Mouse (Mus musculus) lung, adult 2 months (tissue): ENCODE measurements at regions not wholly inside any gene's neighbourhood (a gene's known extent, or its start where the extent isn't known, plus 50 kb on each side); places are given as distances from the start of the nearest gene placed in this dataset.
A peak's percentile ranks its signal among the peaks of the same experiment; 100 is the strongest.

Experiments used
- DNase-seq: peaks from one replicate; pipeline ENCODE4 v3.0.0; 2022
- H3K4me1 ChIP-seq: fragments of 200-500 bp; 2 replicates; pipeline ENCODE4 v1.6.1; 2011; ENCODE audit warnings: low read length; ENCODE audit not compliant: control insufficient read depth, insufficient read depth
- H3K4me3 ChIP-seq: fragments of 200-500 bp; replicated peaks from 2 replicates; pipeline ENCODE3; 2011; ENCODE audit warnings: low read depth, mild to moderate bottlenecking, control low read depth, low read length; ENCODE audit errors: extremely low read depth
- CTCF ChIP-seq: fragments of 200-500 bp; IDR thresholded peaks from 2 replicates; pipeline ENCODE4 v1.5.1; 2011; ENCODE audit warnings: mild to moderate bottlenecking, low read length, control low read depth; ENCODE audit not compliant: insufficient read depth
- POLR2A ChIP-seq: fragments of 200-500 bp; IDR thresholded peaks from 2 replicates; pipeline ENCODE4 v1.6.1; 2011; ENCODE audit warnings: low read depth, mild to moderate bottlenecking, control low read depth, low read length, borderline replicate concordance; ENCODE audit errors: extremely low read depth
- WGBS: fragments of 180-500 bp; shearing (Covaris S2); methylation state at CpG from one replicate; pipeline ENCODE4 v1.1.7; 2018; 5-methylcytosine and 5-hydroxymethylcytosine counted together

- H3K4me1 ChIP-seq: no peaks in the 10 kb centered on the region
- 87% methylated on average over 4 of the region's 4 CpGs for WGBS
- no peak overlapping the region for H3K4me3 ChIP-seq
- DNase-seq: no peak
- no peak for TF ChIP-seq CTCF
- no peak for TF ChIP-seq POLR2A
Measured at GRCm38 (mm10) chr4:100674916-100675315, 101.6 kb upstream of the Cachd1 start.

DNA sequence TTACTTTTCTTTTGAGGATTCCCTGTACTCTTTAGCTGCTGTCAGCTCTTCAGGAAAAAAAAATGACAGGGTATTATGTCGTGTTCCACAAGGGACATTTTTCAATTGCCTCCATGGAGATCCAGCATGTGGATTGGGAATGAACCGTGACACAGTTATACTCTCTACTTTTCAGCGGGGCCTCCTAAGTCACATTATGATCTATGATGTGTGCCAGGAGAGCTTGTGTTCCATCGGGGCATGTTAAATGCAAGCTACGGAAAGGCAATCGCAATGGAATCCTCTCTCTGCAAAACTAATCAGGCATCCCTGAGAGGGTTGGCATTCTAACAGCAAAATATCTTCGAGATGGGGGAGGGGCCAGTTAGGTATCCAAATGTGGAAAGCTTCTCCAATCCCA, 92.7 kb upstream of the Cachd1 start:
- TF ChIP-seq POLR2A: no peak
- no peak for TF ChIP-seq CTCF
- DNase-seq: no peak
- H3K4me3 ChIP-seq: no peak overlapping the region

GRCm38 (mm10) chr4:100700002-100700401, 76.5 kb upstream of the Cachd1 start:
- Histone ChIP-seq H3K4me1 (no peaks in the 10 kb centered on the region), H3K4me3 (no peak overlapping the region)
- DNase-seq: no peak
- TF ChIP-seq CTCF (no peak), POLR2A (no peak)
- WGBS: 71% methylated on average over 5 of the region's 5 CpGs

More for the DNA sequence above, 92.7 kb upstream of the Cachd1 start:
- H3K4me1 ChIP-seq: no peaks in the 10 kb centered on the region
- WGBS: 65% methylated on average over 7 of the region's 7 CpGs

DNA sequence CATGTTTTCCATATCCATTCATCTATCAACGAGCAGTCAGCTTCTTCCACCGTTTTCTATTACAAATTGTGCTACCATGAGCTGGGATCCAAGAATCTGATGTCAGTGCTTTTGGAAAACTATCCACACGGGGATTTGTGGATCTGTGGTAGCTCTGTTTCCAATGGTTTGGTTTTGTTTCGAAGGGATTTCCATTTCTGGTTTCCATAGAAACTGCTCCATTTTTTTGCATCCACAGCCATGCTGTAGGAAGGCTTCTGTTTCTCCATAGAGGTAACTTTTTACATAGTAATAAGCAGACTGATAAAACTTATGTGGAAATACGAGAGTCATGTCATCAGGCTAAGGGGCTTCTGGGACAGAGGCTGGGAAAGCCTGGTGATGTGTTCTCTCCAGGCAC, 76.1 kb upstream of the Cachd1 start:
- TF ChIP-seq POLR2A: no peak
- no peak for TF ChIP-seq CTCF
- Histone ChIP-seq H3K4me3 (no peak overlapping the region), H3K4me1 (no peaks in the 10 kb centered on the region)
- DNase-seq: no peak
- WGBS: 61% methylated on average over 5 of the region's 5 CpGs

DNA sequence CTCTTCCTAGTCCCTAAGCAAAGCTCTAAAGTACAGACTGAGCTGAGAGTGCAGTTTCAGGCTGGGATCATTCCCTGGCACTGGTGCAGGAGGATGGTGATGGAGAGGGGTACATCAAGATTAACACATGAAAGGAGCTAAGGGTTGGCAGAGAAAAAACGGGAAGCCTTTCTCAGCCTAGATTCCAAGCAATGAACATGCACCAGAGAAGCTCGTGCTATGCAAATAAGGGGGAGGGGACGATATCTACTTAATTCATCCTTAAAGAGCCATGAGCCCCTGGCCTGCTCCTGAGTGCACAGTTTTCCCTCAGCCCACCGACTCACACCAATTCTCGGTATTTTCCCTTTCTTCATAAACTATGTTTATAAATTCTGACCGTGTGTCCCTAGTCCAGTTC, 70.5 kb upstream of the Cachd1 start:
- no peak for DNase-seq
- WGBS: 30% methylated on average over 6 of the region's 6 CpGs
- no peak overlapping the region for H3K4me3 ChIP-seq
- no peak for TF ChIP-seq POLR2A
- TF ChIP-seq CTCF: no peak
- H3K4me1 ChIP-seq: no peaks in the 10 kb centered on the region

GRCm38 (mm10) chr4:100707125-100707524, 69.3 kb upstream of the Cachd1 start:
- 52% methylated on average over 6 of the region's 6 CpGs for WGBS
- H3K4me3 ChIP-seq: no peak overlapping the region
- no peak for TF ChIP-seq POLR2A
- no peak for TF ChIP-seq CTCF
- H3K4me1 ChIP-seq: no peaks in the 10 kb centered on the region
- DNase-seq: no peak

GRCm38 (mm10) chr4:100708247-100708646, 68.2 kb upstream of the Cachd1 start:
- WGBS: 90% methylated on average over 5 of the region's 5 CpGs
- TF ChIP-seq CTCF (no peak), POLR2A (no peak)
- DNase-seq: no peak
- no peaks in the 10 kb centered on the region for H3K4me1 ChIP-seq
- H3K4me3 ChIP-seq: no peak overlapping the region

DNA sequence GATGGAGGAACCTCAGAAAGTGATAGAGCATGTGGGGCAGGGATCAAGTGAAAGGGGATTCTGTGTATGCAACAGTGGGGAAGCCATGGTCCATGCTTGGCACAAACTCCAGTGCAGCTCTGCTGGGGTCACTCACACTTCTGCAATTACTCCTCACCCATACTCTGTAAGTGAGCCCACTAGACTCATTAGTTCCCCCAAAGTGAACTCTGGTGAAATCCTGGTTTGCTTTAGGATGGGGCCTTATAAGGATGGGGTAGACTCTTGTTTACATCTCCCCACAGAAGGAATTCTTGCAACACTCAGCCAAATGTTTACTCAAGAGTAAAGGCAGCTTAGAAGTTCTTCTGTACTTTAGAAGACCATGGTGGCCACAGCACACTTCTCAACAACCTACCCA, 62.2 kb upstream of the Cachd1 start:
- TF ChIP-seq CTCF (no peak), POLR2A (no peak)
- no peak for DNase-seq
- Histone ChIP-seq H3K4me3 (no peak overlapping the region), H3K4me1 (no peaks in the 10 kb centered on the region)

DNA sequence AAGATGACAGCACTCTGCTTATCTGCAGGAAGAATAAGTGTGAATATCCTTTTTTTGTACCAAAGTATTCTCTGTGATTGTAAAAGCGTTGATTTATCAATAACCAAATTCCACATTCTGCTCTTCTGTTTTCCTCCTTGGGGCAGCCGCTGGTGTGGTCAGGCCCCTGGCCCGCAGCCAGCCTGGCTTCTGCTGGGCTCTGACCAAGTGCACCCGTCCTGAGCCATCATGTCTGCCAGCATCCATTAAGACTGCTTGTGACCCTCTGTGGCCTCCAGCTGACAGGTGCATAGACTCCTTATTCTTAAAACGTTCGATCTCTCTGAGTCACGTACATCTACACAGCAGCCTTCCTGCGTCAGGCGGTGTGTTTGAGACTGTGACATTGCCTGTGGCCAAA, 58.9 kb upstream of the Cachd1 start:
- WGBS: 83% methylated on average over 9 of the region's 9 CpGs
- Histone ChIP-seq H3K4me1 (no peaks in the 10 kb centered on the region), H3K4me3 (no peak overlapping the region)
- TF ChIP-seq POLR2A: no peak
- TF ChIP-seq CTCF: no peak
- DNase-seq: no peak

GRCm38 (mm10) chr4:100722532-100722931, 53.9 kb upstream of the Cachd1 start:
- DNase-seq: peak; percentile 64
- 21% methylated on average over 9 of the region's 9 CpGs for WGBS
- peak; percentile 60 for TF ChIP-seq CTCF
- TF ChIP-seq POLR2A: no peak
- H3K4me3 ChIP-seq: no peak overlapping the region
- H3K4me1 ChIP-seq: no peaks in the 10 kb centered on the region
